Mouse (Mus musculus): ENCODE results near the gene Coasy. TPM values are rescaled to one million over a fixed set of nuclear protein-coding genes. Genes with fewer than 3 reads are reported as not detected.
A peak's percentile ranks its signal among the peaks of the same experiment; 100 is the strongest.

The Coasy gene
- polyA plus RNA-seq, 1 experiment from 2014 or later = 45.7 TPM

- no peak for TF ChIP-seq CTCF (IDR thresholded peaks at IDR 0.05)
- in situ Hi-C loops (cut with MboI; ENCODE audit: low pct_unique_long_range_greater_than_20kb) = no loop called here
- ChIA-PET CTCF (interaction anchor here (1.2 kb wide), 1 partner anchor 87 kb away, joined by 4 read pairs; no protein-coding TSS in a partner anchor), POLR2A (no interaction called here)
- ATAC-seq = no peak
- no peak for DNase-seq (ENCODE audit: low read depth, low spot score)
- no peaks in the 10 kb centered on the region for H3K27me3 ChIP-seq
These were observed 21.3 kb upstream of the Coasy start for GRCm38 (mm10) chr11:101061049-101061448.

- no peak for ATAC-seq
- no peak for TF ChIP-seq CTCF (IDR thresholded peaks at IDR 0.05)
- no peaks in the 10 kb centered on the region for H3K27me3 ChIP-seq
- POLR2A ChIA-PET = interaction anchor here (0.5 kb wide), 1 partner anchor 168 kb away, joined by 3 read pairs; no protein-coding TSS in a partner anchor
- in situ Hi-C loops (cut with MboI; ENCODE audit: low pct_unique_long_range_greater_than_20kb) = no loop called here
- no peak for DNase-seq (ENCODE audit: low read depth, low spot score)
- CTCF ChIA-PET = no interaction called here
These were observed 20.0 kb upstream of the Coasy start for GRCm38 (mm10) chr11:101062165-101062884.

- POLR2A ChIA-PET = interaction anchor here (1.4 kb wide), 1 partner anchor 12 kb away, joined by 3 read pairs; no protein-coding TSS in a partner anchor
- ATAC-seq (no peak), DNase-seq (ENCODE audit: low read depth, low spot score) (no peak)
- no peaks in the 10 kb centered on the region for H3K27me3 ChIP-seq
- TF ChIP-seq CTCF (IDR thresholded peaks at IDR 0.05) = no peak
- in situ Hi-C loops (cut with MboI; ENCODE audit: low pct_unique_long_range_greater_than_20kb) = no loop called here
- CTCF ChIA-PET = no interaction called here
These were observed 19.2 kb upstream of the Coasy start for GRCm38 (mm10) chr11:101062971-101063675.

GRCm38 (mm10) chr11:101063676-101064327 lies 18.6 kb upstream of the Coasy start:
- ChIA-PET POLR2A (interaction anchor here (1.4 kb wide), 1 partner anchor 12 kb away, joined by 3 read pairs; no protein-coding TSS in a partner anchor), CTCF (no interaction called here)
- ATAC-seq (no peak), DNase-seq (ENCODE audit: low read depth, low spot score) (no peak)
- in situ Hi-C loops (cut with MboI; ENCODE audit: low pct_unique_long_range_greater_than_20kb) = no loop called here
- H3K27me3 ChIP-seq = no peaks in the 10 kb centered on the region
- TF ChIP-seq CTCF (IDR thresholded peaks at IDR 0.05) = no peak

- TF ChIP-seq CTCF (IDR thresholded peaks at IDR 0.05) = no peak
- ChIA-PET POLR2A (interaction anchor here (1.4 kb wide), 1 partner anchor 13 kb away, joined by 3 read pairs; no protein-coding TSS in a partner anchor), CTCF (no interaction called here)
- in situ Hi-C loops (cut with MboI; ENCODE audit: low pct_unique_long_range_greater_than_20kb) = no loop called here
- no peak for ATAC-seq
- H3K27me3 ChIP-seq = no peaks in the 10 kb centered on the region
- no peak for DNase-seq (ENCODE audit: low read depth, low spot score)
These were observed 17.9 kb upstream of the Coasy start for GRCm38 (mm10) chr11:101064462-101064861.

- ChIA-PET CTCF (no interaction called here), POLR2A (interaction anchor here (0.8 kb wide), 1 partner anchor 168 kb away, joined by 4 read pairs; no protein-coding TSS in a partner anchor)
- ATAC-seq = no peak
- no peak for DNase-seq (ENCODE audit: low read depth, low spot score)
- TF ChIP-seq CTCF (IDR thresholded peaks at IDR 0.05) = no peak
- in situ Hi-C loops (cut with MboI; ENCODE audit: low pct_unique_long_range_greater_than_20kb) = no loop called here
- no peaks in the 10 kb centered on the region for H3K27me3 ChIP-seq
These were observed 17.4 kb upstream of the Coasy start for GRCm38 (mm10) chr11:101065002-101065401.

GRCm38 (mm10) chr11:101066549-101067412 lies 15.6 kb upstream of the Coasy start:
- DNase-seq (ENCODE audit: low read depth, low spot score) (no peak), ATAC-seq (no peak)
- peak; percentile 97 for TF ChIP-seq CTCF (IDR thresholded peaks at IDR 0.05)
- H3K27me3 ChIP-seq = no peaks in the 10 kb centered on the region
- in situ Hi-C loops (cut with MboI; ENCODE audit: low pct_unique_long_range_greater_than_20kb) = no loop called here
- ChIA-PET CTCF (interaction anchor here (0.6 to 2.4 kb wide), 9 partner anchors 10 to 110 kb away, joined by 3 to 6 read pairs (median 3); no protein-coding TSS in a partner anchor), POLR2A (no interaction called here)

GRCm38 (mm10) chr11:101069391-101070188 lies 12.8 kb upstream of the Coasy start, which contains the start of gene Naglu:
Naglu (plus strand) TSS chr11:101070012.
- ChIA-PET POLR2A (interaction anchor here (0.5 to 2.9 kb wide), 5 partner anchors 11 to 103 kb away, joined by 3 to 13 read pairs (median 5); partner anchors contain the start of gene Coasy), CTCF (interaction anchor here (0.7 to 2.4 kb wide), 7 partner anchors 11 to 111 kb away, joined by 3 to 5 read pairs (median 4); partner anchors contain the start of gene Mlx)
- peak; percentile 87 for ATAC-seq
- TF ChIP-seq CTCF (IDR thresholded peaks at IDR 0.05) = no peak
- H3K27me3 ChIP-seq = no peaks in the 10 kb centered on the region
- DNase-seq (ENCODE audit: low read depth, low spot score) = peak; percentile 77
- in situ Hi-C loops (cut with MboI; ENCODE audit: low pct_unique_long_range_greater_than_20kb) = no loop called here

GRCm38 (mm10) chr11:101070189-101070527 lies 12.2 kb upstream of the Coasy start:
- ATAC-seq = peak; percentile 24
- CTCF ChIA-PET = interaction anchor here (0.7 to 1.4 kb wide), 3 partner anchors 87 to 106 kb away, joined by 3 to 4 read pairs (median 4); no protein-coding TSS in a partner anchor
- DNase-seq (ENCODE audit: low read depth, low spot score) = no peak
- H3K27me3 ChIP-seq = no peaks in the 10 kb centered on the region
- TF ChIP-seq CTCF (IDR thresholded peaks at IDR 0.05) = no peak
- POLR2A ChIA-PET = interaction anchor here (1.8 to 2.9 kb wide), 3 partner anchors 11 to 103 kb away, joined by 4 to 13 read pairs (median 8); partner anchors contain the start of gene Coasy
- in situ Hi-C loops (cut with MboI; ENCODE audit: low pct_unique_long_range_greater_than_20kb) = no loop called here
